Mouse (Mus musculus) CH12F3 (cell line): ENCODE measurements around the gene Klc2.

Experiments used
- in situ Hi-C: fragments of 300-500 bp; cut with MboI; formaldehyde crosslinking; loops from 2 replicates; pipeline ENCODE4 v1.14.3; 2020; ENCODE audit warnings: low sequenced_read_pairs

Gene Klc2

DNA sequence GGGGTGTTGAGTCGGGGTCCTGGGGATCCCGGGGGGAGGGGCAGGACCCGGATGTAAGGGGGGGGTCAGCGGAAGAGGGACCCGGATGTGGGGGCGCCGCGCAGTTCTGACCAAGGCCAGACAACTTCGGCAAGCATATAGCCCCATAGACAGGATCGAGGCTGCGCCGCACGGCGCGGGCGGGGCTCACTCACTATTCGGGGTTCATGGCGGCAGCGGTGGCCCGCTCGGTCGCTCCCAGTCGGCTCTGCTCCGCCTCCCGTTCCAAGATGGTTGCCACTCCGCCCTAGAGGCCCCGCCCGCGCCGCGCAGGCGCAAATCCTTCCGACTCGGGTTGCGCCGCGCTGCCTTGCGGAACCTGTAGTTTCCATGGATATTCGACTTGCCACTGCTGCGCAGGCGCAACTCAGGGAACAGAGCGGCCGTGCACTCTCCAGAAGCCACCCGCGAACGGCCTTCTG, 11.6 kb downstream of the Klc2 start, which contains the start of gene Rab1b:
Rab1b (minus strand) TSS at position 342 of the 461 bp plus-strand sequence.
- in situ Hi-C loops, result no loop called here

DNA sequence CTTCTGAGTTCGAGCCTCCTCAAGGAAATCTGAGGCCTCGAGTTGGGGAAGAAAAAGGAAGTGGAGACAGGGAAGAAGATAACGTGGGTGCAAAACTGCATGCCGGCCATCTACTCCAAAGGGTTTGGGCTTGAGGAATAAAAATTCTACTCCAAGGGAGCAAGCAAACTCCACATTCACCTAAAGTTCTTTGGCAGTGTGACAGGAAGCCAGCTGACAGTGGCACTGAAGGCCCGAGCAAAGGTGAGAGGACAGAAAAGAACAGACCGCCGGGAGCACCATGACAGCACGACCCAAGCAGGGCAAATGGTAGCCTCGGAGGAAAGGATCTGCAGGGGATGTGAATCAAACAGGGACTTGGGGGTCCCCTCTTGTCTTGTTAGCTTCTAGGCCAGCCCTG, 12.3 kb downstream of the Klc2 start:
- in situ Hi-C loops, result no loop called here

DNA sequence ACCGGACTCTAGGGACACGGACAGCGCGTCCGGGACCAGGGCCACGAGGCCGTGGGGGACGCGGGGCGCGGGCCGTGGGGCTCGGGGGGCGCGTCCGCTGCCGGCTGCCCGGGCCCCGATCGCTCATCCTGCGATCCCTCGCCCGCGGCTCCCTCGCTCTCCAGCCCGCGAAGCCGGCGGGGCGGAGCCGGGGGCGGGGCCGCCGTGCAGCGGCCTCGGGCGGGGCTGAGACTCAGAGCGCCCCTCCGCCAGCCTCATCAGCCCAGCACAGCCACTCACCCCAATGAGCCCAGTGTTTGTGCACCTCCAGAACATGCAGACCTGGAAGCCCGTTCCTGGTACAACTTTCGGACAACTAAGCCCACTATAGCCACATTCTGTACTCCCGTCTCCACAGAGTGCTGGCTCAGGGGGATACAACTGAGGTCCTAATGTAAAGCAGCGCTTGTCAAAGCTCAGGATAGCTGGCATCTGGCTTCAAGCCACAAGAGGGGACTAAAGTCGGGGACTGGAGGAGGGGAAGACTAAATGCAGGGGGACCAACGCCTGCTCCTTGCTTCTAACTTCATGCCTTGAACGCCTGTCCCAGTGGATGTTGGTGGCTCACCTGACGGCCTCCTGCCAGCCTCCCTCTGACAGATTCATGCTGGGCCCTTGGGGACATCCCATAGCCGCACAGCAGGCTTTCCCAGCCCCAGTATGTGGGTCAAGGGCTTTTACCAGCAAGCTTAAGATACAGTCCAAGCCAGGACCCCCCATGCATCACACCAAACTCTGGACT, 19.8 kb downstream of the Klc2 start, which contains the start of gene Cnih2:
Cnih2 (minus strand) TSS at position 159 of the 781 bp plus-strand sequence.
- in situ Hi-C loops, result no loop called here

GRCm38 (mm10) chr19:5097521-5098362, 20.6 kb downstream of the Klc2 start:
- in situ Hi-C loops, result no loop called here

DNA sequence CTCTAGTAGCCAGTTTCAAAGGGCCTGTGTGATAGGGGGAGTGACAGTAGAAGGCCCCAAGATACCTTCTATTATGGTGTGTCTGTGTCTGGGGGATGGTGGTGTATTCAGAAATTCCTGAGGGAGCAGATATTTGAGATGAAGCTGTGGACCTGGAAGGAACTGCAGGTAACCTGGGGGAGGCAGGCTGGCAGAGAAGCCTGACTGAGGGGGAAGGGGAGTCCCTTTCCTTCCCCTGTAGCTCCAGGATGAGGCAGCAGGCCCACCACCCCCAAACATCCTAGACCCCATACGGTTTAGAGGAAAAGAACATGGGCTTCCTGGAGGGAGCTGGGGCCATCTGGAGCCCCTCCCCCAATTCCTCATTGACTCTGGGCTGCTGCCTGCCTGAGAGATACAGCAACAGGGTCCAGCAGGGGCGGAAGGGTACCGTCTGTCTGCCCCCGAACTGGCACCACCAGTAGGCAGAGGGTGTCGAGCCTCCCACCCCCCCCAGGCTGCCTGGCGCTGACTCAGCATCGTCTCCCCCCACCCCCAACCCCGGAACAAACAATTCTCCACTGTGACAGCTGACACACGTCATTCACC, 22.4 kb downstream of the Klc2 start:
- in situ Hi-C loops, result no loop called here

DNA sequence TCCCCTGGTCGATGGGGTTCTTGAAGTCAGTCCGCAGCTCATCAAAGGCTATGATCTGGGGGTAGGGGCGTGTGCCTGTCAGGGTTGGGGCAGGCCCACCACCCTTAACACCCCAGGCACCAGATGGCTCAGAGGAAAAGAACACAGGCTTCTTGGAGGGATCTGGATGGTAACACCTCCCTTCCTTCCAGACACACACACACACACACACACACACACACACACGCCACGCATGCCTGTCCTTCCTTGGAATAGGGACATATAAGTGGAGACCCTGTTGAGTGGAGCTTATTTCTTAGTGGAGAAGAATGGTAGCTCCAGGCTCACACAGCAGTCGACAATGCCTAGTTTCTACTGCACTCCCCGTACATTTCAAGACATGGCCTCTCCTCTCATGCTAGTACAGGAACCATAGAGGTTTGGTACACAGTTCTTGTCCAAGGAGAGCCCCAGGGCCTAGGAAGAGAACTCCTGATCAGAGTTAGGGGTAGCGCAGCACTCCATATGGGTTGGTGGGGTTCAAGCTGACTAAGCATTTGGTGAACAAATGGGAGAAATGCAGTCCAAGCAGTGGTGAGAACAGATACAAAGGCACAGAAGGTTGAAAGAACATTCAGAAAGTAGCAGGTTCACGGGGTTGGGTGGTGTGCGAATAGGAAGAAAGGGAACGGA, 23.5 kb downstream of the Klc2 start:
- in situ Hi-C loops, result no loop called here

GRCm38 (mm10) chr19:5094243-5094632, 24.1 kb downstream of the Klc2 start:
- in situ Hi-C loops, result no loop called here

- in situ Hi-C loops, result no loop called here
Observed at GRCm38 (mm10) chr19:5093481-5094242, 24.7 kb downstream of the Klc2 start.

DNA sequence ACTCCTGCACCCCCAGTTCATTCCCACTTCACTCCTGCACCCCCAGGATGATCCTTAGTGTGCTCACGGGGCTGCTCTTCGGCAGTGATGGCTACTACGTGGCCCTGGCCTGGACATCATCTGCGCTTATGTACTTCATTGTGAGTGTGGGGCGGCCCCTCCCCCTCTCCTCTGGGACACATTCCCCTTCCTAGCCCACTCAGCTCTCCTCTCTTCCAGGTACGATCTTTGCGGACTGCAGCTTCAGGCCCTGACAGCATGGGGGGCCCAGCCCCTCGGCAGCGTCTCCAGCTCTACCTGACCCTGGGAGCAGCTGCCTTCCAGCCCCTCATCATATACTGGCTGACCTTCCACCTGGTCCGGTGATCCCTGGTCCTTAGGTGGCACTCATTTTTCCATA, 26.3 kb downstream of the Klc2 start:
- in situ Hi-C loops, result no loop called here

DNA sequence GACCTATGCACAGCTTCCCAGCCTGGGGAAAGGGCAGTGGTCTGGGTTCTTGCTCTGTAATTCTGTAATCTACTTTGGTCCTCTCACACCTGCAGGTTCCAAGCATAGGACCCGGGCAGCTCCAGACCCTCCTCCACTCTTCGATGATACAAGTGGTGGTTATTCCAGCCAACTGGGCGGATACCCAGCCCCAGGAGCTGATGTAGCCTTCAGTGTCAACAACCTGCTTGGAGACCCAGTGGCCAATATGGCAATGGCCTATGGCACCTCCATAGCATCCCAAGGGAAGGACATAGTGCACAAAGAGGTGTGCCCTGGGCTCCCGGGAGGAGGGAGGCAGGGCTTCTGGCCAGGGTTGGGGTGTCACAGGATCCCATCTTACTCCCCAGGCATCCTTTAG, 29.0 kb downstream of the Klc2 start:
- in situ Hi-C loops, result loop anchor here (5.0 kb wide), 1 partner anchor 53 kb away; no protein-coding TSS in a partner anchor

- in situ Hi-C loops, result loop anchor here (5.0 kb wide), 1 partner anchor 54 kb away; no protein-coding TSS in a partner anchor
Observed at GRCm38 (mm10) chr19:5087884-5088728, 30.3 kb downstream of the Klc2 start, which contains the start of gene Yif1a. Gene Yif1a, plus strand, starts transcription at chr19:5088538.

- in situ Hi-C loops, result loop anchor here (5.0 kb wide), 1 partner anchor 56 kb away; no protein-coding TSS in a partner anchor
Observed at GRCm38 (mm10) chr19:5086533-5086932, 31.8 kb downstream of the Klc2 start.

GRCm38 (mm10) chr19:5085145-5085863, 33.1 kb downstream of the Klc2 start, which contains the start of gene Tmem151a:
Gene Tmem151a, minus strand, starts transcription at chr19:5085531.
- in situ Hi-C loops, result loop anchor here (5.0 kb wide), 1 partner anchor 57 kb away; no protein-coding TSS in a partner anchor

DNA sequence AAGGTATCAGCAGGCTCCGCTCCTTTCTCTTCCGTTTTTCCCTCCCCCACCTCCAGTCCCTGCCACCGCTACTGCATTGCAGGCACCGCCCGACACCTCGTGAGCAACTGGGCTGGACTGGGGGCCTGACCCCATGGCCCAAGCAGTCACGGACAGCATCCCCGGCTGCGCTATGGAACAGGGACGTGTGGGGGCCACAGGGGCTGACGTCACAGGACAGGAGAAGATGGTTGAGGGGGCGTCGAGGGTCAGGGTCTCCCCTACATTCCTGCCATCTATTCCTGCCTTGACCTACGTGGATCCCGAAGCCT, 33.6 kb downstream of the Klc2 start:
- in situ Hi-C loops, result loop anchor here (5.0 kb wide), 1 partner anchor 58 kb away; no protein-coding TSS in a partner anchor

GRCm38 (mm10) chr19:5083961-5084833, 34.2 kb downstream of the Klc2 start:
- in situ Hi-C loops, result no loop called here

DNA sequence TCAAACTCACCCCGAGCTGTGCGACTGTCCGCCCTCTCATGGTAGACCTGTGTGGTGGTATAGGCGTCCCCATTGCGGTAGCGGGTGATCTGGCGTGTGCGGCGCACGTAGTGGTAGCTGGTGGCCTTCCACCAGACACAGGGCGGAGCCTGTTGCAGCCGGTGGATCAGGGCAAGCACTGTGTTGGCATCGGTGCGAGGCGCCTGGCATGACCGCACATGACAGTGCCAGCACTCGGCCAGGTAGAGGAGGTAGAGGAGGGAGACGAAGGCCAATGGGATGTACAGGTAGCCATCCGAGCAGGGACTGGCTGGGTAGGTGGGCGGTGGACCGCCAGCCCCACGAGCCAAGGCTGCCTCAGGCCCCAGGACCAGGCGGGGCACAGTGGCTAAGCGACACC, 35.8 kb downstream of the Klc2 start:
- in situ Hi-C loops, result no loop called here

- in situ Hi-C loops, result no loop called here
Observed at GRCm38 (mm10) chr19:5082005-5082404, 36.4 kb downstream of the Klc2 start.
